Mouse (Mus musculus) MEL (cell line): ENCODE results near the gene Mtch2. TPM values are rescaled to one million over a fixed set of nuclear protein-coding genes. Genes with fewer than 3 reads are reported as not detected.

Source experiments
- DNase-seq: peaks from one replicate; pipeline ENCODE4 v3.0.0; 2011; ENCODE audit warnings: low read depth, low spot score
- H3K27ac ChIP-seq: 2 replicates; pipeline ENCODE4 v1.5.1; 2012; ENCODE audit warnings: low read depth, mild to moderate bottlenecking, control low read depth, low read length, moderate library complexity; ENCODE audit not compliant: control insufficient read depth
- H3K27me3 ChIP-seq, 2 experiments: fragments of 150-350 bp in 1 of 2; sonication (generic) in 1 of 2; 2 replicates each; pipeline ENCODE4 v1.6.1; 2012; ENCODE audit warnings: low read length in 2 of 2, mild to moderate bottlenecking in 2 of 2, improper control_type of control experiment in 1 of 2, moderate library complexity in 1 of 2; ENCODE audit not compliant: insufficient read depth in 2 of 2, control insufficient read depth in 1 of 2
- H3K36me3 ChIP-seq, 2 experiments: 2 replicates each; pipeline ENCODE4 v1.6.1; 2012 to 2014; ENCODE audit warnings: low read length in 2 of 2, improper control_type of control experiment in 1 of 2, inconsistent platforms in 1 of 2, mild to moderate bottlenecking in 1 of 2; ENCODE audit not compliant: insufficient read depth in 2 of 2, control insufficient read depth in 1 of 2
- H3K4me1 ChIP-seq, 2 experiments: fragments of 150-350 bp in 1 of 2; sonication (generic) in 1 of 2; 2 replicates each; pipeline ENCODE4 v1.6.1; 2012; ENCODE audit warnings: low read length in 2 of 2, improper control_type of control experiment in 1 of 2, mild to moderate bottlenecking in 1 of 2; ENCODE audit not compliant: insufficient read depth in 2 of 2, control insufficient read depth in 1 of 2
- H3K4me3 ChIP-seq, 2 experiments: fragments of 150-350 bp in 1 of 2; sonication (generic) in 1 of 2; 2 replicates each; pipeline ENCODE4 v1.5.1; 2012; ENCODE audit warnings: low read depth in 2 of 2, low read length in 2 of 2, mild to moderate bottlenecking in 2 of 2, moderate library complexity in 2 of 2, control low read depth in 1 of 2, improper control_type of control experiment in 1 of 2; ENCODE audit not compliant: control insufficient read depth in 1 of 2, insufficient read depth in 1 of 2
- H3K79me2 ChIP-seq: 2 replicates; pipeline ENCODE4 v1.6.1; 2012; ENCODE audit warnings: mild to moderate bottlenecking, low read length, moderate library complexity; ENCODE audit not compliant: control insufficient read depth, poor library complexity, insufficient read depth
- H3K9ac ChIP-seq: 2 replicates; pipeline ENCODE4 v1.6.1; 2012; ENCODE audit warnings: low read depth, mild to moderate bottlenecking, control low read depth, low read length, moderate library complexity; ENCODE audit not compliant: control insufficient read depth, poor library complexity, severe bottlenecking
- H3K9me3 ChIP-seq: fragments of 150-350 bp; sonication (generic); replicated peaks from 2 replicates; pipeline ENCODE4 v1.6.1; 2012; ENCODE audit warnings: mild to moderate bottlenecking, low read length, improper control_type of control experiment, moderate library complexity; ENCODE audit not compliant: insufficient read depth
- BHLHE40 ChIP-seq: IDR thresholded peaks from 2 replicates; pipeline ENCODE4 v1.6.1; 2012; ENCODE audit warnings: low read depth, mild to moderate bottlenecking, inconsistent platforms, low read length, improper control_type of control experiment, borderline replicate concordance
- CHD1 ChIP-seq: IDR thresholded peaks from 2 replicates; pipeline ENCODE4 v1.6.1; 2012; ENCODE audit warnings: low read depth, mild to moderate bottlenecking, inconsistent platforms, low read length, improper control_type of control experiment
- CHD2 ChIP-seq: IDR thresholded peaks from 2 replicates; pipeline ENCODE4 v1.6.1; 2011; ENCODE audit warnings: low read length, improper control_type of control experiment
- E2F4 ChIP-seq: IDR thresholded peaks from 2 replicates; pipeline ENCODE4 v1.6.1; 2011; ENCODE audit warnings: low read depth, low read length, improper control_type of control experiment, borderline replicate concordance
- ELF1 ChIP-seq: IDR thresholded peaks from 2 replicates; pipeline ENCODE4 v1.6.1; 2014; ENCODE audit warnings: low read depth, mild to moderate bottlenecking, inconsistent platforms, low read length, improper control_type of control experiment, moderate library complexity
- EP300 ChIP-seq, 2 experiments: IDR thresholded peaks; 2 replicates each; pipeline ENCODE4 v1.6.1; 2011; ENCODE audit warnings: improper control_type of control experiment in 2 of 2, low read length in 2 of 2, low read depth in 1 of 2, mild to moderate bottlenecking in 1 of 2
- ETS1 ChIP-seq: IDR thresholded peaks from 2 replicates; pipeline ENCODE4 v1.6.1; 2012; ENCODE audit warnings: low read depth, mild to moderate bottlenecking, inconsistent platforms, low read length, improper control_type of control experiment, moderate library complexity
- GABPA ChIP-seq: IDR thresholded peaks from 2 replicates; pipeline ENCODE4 v1.6.1; 2012; ENCODE audit warnings: low read depth, mild to moderate bottlenecking, inconsistent platforms, low read length, improper control_type of control experiment, moderate library complexity
- HCFC1 ChIP-seq: IDR thresholded peaks from 2 replicates; pipeline ENCODE4 v1.6.1; 2012; ENCODE audit warnings: low read depth, mild to moderate bottlenecking, inconsistent platforms, low read length, improper control_type of control experiment, moderate library complexity
- JUND ChIP-seq: IDR thresholded peaks from 2 replicates; pipeline ENCODE4 v1.6.1; 2011; ENCODE audit warnings: low read depth, mild to moderate bottlenecking, improper control_type of control experiment, low read length
- KAT2A ChIP-seq: conservative IDR thresholded peaks from 2 replicates; pipeline ENCODE4 v1.6.1; 2012; ENCODE audit warnings: low read depth, low read length, improper control_type of control experiment, inconsistent platforms
- MAFK ChIP-seq: IDR thresholded peaks from 2 replicates; pipeline ENCODE4 v1.6.1; 2011; ENCODE audit warnings: low read depth, mild to moderate bottlenecking, low read length, improper control_type of control experiment, borderline replicate concordance
- MAX ChIP-seq: IDR thresholded peaks from 2 replicates; pipeline ENCODE4 v1.6.1; 2011; ENCODE audit warnings: low read length, improper control_type of control experiment
- MAZ ChIP-seq: IDR thresholded peaks from 2 replicates; pipeline ENCODE4 v1.6.1; 2012; ENCODE audit warnings: low read depth, mild to moderate bottlenecking, inconsistent platforms, low read length, improper control_type of control experiment
- MXI1 ChIP-seq: IDR thresholded peaks from 2 replicates; pipeline ENCODE4 v1.6.1; 2011; ENCODE audit warnings: mild to moderate bottlenecking, low read depth, low read length, improper control_type of control experiment
- MYC ChIP-seq: IDR thresholded peaks from 2 replicates; pipeline ENCODE4 v1.6.1; 2011; ENCODE audit warnings: low read depth, mild to moderate bottlenecking, low read length, improper control_type of control experiment, moderate library complexity
- NRF1 ChIP-seq: IDR thresholded peaks from 2 replicates; pipeline ENCODE4 v1.6.1; 2014; ENCODE audit warnings: low read depth, mild to moderate bottlenecking, inconsistent platforms, low read length, improper control_type of control experiment, moderate library complexity; ENCODE audit not compliant: poor library complexity, insufficient read depth, severe bottlenecking
- POLR2A ChIP-seq, 2 experiments: IDR thresholded peaks; 2 replicates each; pipeline ENCODE4 v1.6.1; 2011 to 2012; ENCODE audit warnings: low read length in 2 of 2, mild to moderate bottlenecking in 2 of 2, control low read depth in 1 of 2, improper control_type of control experiment in 1 of 2, low read depth in 1 of 2, moderate library complexity in 1 of 2; ENCODE audit not compliant: control insufficient read depth in 1 of 2, insufficient read depth in 1 of 2, poor library complexity in 1 of 2
- POLR2AphosphoS2 ChIP-seq: IDR thresholded peaks from 2 replicates; pipeline ENCODE4 v1.6.1; 2011; ENCODE audit warnings: low read length, improper control_type of control experiment
- POLR2AphosphoS5 ChIP-seq: IDR thresholded peaks from 2 replicates; pipeline ENCODE4 v1.6.1; 2012; ENCODE audit warnings: low read depth, borderline replicate concordance, mild to moderate bottlenecking, inconsistent platforms, low read length, moderate library complexity, mixed read lengths
- RAD21 ChIP-seq: IDR thresholded peaks from 2 replicates; pipeline ENCODE4 v1.6.1; 2011; ENCODE audit warnings: mild to moderate bottlenecking, low read depth, low read length, improper control_type of control experiment
- SIN3A ChIP-seq: IDR thresholded peaks from 2 replicates; pipeline ENCODE4 v1.6.1; 2012; ENCODE audit warnings: low read length, improper control_type of control experiment, inconsistent platforms
- SMC3 ChIP-seq: IDR thresholded peaks from 2 replicates; pipeline ENCODE4 v1.6.1; 2011; ENCODE audit warnings: low read depth, low read length, improper control_type of control experiment
- TAL1 ChIP-seq: IDR thresholded peaks from 2 replicates; pipeline ENCODE4 v1.6.1; 2012; ENCODE audit warnings: mild to moderate bottlenecking, inconsistent platforms, low read length, moderate library complexity, mixed read lengths
- TBP ChIP-seq: IDR thresholded peaks from 2 replicates; pipeline ENCODE4 v1.8.0; 2011; ENCODE audit warnings: low read depth, low read length, improper control_type of control experiment
- USF1 ChIP-seq: IDR thresholded peaks from 2 replicates; pipeline ENCODE4 v1.6.1; 2014; ENCODE audit warnings: low read depth, mild to moderate bottlenecking, inconsistent platforms, low read length, improper control_type of control experiment, moderate library complexity
- USF2 ChIP-seq, 2 experiments: IDR thresholded peaks; 2 replicates each; pipeline ENCODE4 v1.6.1; 2011 to 2012; ENCODE audit warnings: improper control_type of control experiment in 2 of 2, low read length in 2 of 2, borderline replicate concordance in 1 of 2, inconsistent platforms in 1 of 2, low read depth in 1 of 2, mild to moderate bottlenecking in 1 of 2; ENCODE audit not compliant: insufficient read depth in 1 of 2
- ZKSCAN1 ChIP-seq: IDR thresholded peaks from 2 replicates; pipeline ENCODE4 v1.6.1; 2012; ENCODE audit warnings: low read depth, mild to moderate bottlenecking, inconsistent platforms, low read length, improper control_type of control experiment, moderate library complexity
- ZMIZ1 ChIP-seq: IDR thresholded peaks from 2 replicates; pipeline ENCODE4 v1.6.1; 2012; ENCODE audit warnings: low read depth, mild to moderate bottlenecking, inconsistent platforms, low read length, improper control_type of control experiment, moderate library complexity
- ZNF384 ChIP-seq: IDR thresholded peaks from 2 replicates; pipeline ENCODE4 v1.6.1; 2012; ENCODE audit warnings: low read depth, mild to moderate bottlenecking, inconsistent platforms, low read length, improper control_type of control experiment
- polyA plus RNA-seq, 2 experiments: library from polyadenylated mRNA; stranded (reverse) in 1 of 2; unstranded in 1 of 2; fragments of >175 nt in 1 of 2; fragments of >200 nt in 1 of 2; gene quantifications; 2 replicates each; pipeline versions ENCODE4 v1.2.1 to v1.2.4; 2012; ENCODE audit warnings: low replicate concordance in 2 of 2, low read depth in 1 of 2; ENCODE audit not compliant: insufficient read length in 2 of 2, insufficient read depth in 1 of 2, missing spikeins in 1 of 2
- total RNA-seq: library from RNA; depleted of rRNA; stranded (reverse); fragments of 300-350 nt; gene quantifications from 2 replicates; pipeline ENCODE4 v1.2.3, GENCODE M21; 2012

Mtch2 gene
- total and polyA plus RNA-seq, 3 experiments, result 85.7 to 167 TPM; not detected in 1

DNA sequence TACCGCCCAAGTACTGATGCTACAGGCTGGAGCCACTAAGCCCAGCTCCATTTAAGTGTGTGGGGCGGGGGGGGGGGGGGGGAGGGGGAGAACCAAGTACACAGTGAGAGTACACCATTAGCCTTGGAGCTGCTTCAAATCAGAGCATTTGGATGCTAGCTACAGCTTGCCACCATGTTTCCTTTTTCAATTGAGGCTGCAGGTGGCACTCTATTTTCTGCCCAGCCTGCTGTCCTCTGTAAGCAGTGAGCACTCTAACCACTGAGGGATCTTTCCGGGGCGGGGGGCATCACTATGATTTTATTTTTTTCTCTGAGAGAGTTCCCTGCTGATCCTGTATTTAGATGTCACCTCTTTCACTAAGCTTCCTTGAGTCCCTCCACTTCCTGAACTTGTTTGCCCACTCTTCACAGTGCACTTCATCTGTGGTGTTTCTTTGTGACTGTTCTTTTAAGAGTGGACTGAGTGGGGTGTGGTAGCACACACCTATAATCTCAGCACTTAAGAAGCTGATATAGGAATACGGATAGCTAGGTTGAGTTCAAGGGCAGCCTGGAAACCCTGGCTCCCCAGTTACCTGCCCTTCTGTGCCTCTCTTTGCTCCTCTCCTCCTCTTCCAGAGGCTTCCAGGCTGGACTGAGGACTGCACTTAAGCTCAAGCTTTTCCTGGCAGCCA lies 30.8 kb downstream of the Mtch2 start:
- no peak overlapping the region for H3K27ac ChIP-seq
- no peak for DNase-seq
- peaks cover 9 to 37% of the 10 kb centered on the region in 2 experiments for H3K4me1 ChIP-seq
- no peaks in the 10 kb centered on the region for H3K27me3 ChIP-seq
- H3K4me3 ChIP-seq, result no peak overlapping the region
- TF ChIP-seq USF1, result no peak
- TF ChIP-seq ETS1, result no peak
- no peak for TF ChIP-seq JUND
- no peak for TF ChIP-seq SMC3
- no peak for TF ChIP-seq GABPA
- TF ChIP-seq MAX, result no peak
- TF ChIP-seq E2F4, result no peak
- no peak for TF ChIP-seq ZMIZ1
- no peak for TF ChIP-seq TBP
- no peak for TF ChIP-seq SIN3A
- no peak for TF ChIP-seq CHD2
- TF ChIP-seq HCFC1, result no peak
- TF ChIP-seq USF2 (IDR thresholded peaks at IDR 0.05; ENCODE audit: borderline replicate concordance in 1 of 2, insufficient read depth in 1 of 2, low read depth in 1 of 2, low read length in 2 of 2), result no peak
- TF ChIP-seq EP300 (IDR thresholded peaks at IDR 0.05; ENCODE audit: low read depth in 1 of 2, low read length in 2 of 2), result no peak
- no peak for TF ChIP-seq MYC
- no peak for TF ChIP-seq CHD1
- TF ChIP-seq TAL1, result no peak
- H3K79me2 ChIP-seq, result no peaks in the 10 kb centered on the region
- no peak overlapping the region for H3K9ac ChIP-seq
- no peaks in the 10 kb centered on the region for H3K9me3 ChIP-seq
- H3K36me3 ChIP-seq, result peaks cover 0 to 20% of the 10 kb centered on the region in 2 experiments; a peak in 2 of 4 replicates

GRCm38 (mm10) chr2:90879419-90879818 lies 32.5 kb downstream of the Mtch2 start:
- no peaks in the 10 kb centered on the region for H3K27me3 ChIP-seq
- H3K79me2 ChIP-seq, result no peaks in the 10 kb centered on the region
- no peaks in the 10 kb centered on the region for H3K9me3 ChIP-seq
- peaks cover 9 to 37% of the 10 kb centered on the region in 2 experiments for H3K4me1 ChIP-seq
- peaks cover 0 to 20% of the 10 kb centered on the region in 2 experiments; a peak in 2 of 4 replicates for H3K36me3 ChIP-seq
- DNase-seq, result peak; percentile 50
- H3K9ac ChIP-seq, result peak overlapping the region; percentile 36; the same call in 1 of the 2 replicates
- no peak overlapping the region for H3K4me3 ChIP-seq
- peak overlapping the region; percentile 43; the same call in 1 of the 2 replicates for H3K27ac ChIP-seq
- TF ChIP-seq POLR2AphosphoS2 (no peak), NRF1 (no peak), POLR2AphosphoS5 (no peak), RAD21 (no peak), KAT2A (no peak), SMC3 (no peak), ZMIZ1 (no peak), MXI1 (peak; percentile 7; the same call in 1 of the 2 replicates), USF2 (IDR thresholded peaks at IDR 0.05; ENCODE audit: borderline replicate concordance in 1 of 2, insufficient read depth in 1 of 2, low read depth in 1 of 2, low read length in 2 of 2) (no peak), ETS1 (no peak), SIN3A (peak; percentile 57), ZNF384 (no peak), MAZ (peak; percentile 56; the same call in 1 of the 2 replicates), BHLHE40 (peak; percentile 17; the same call in 1 of the 2 replicates), TAL1 (no peak), GABPA (no peak), E2F4 (no peak), CHD1 (no peak), ELF1 (no peak), ZKSCAN1 (no peak), MAFK (no peak), TBP (no peak), POLR2A (IDR thresholded peaks at IDR 0.05; ENCODE audit: control insufficient read depth in 1 of 2, insufficient read depth in 1 of 2, low read depth in 1 of 2, low read length in 2 of 2, poor library complexity in 1 of 2) (no peak)
